Mouse (Mus musculus) limb, embryonic 12.5 days (tissue): ENCODE data around the gene Pdp2. TPM values are rescaled to one million over a fixed set of nuclear protein-coding genes. Genes with fewer than 3 reads are reported as not detected.

Source experiments
- ATAC-seq: fragments of 200-750 bp; cut with Nextera tagmentation; 2 replicates; pipeline ENCODE4 v1.8.0; 2017; ENCODE audit warnings: low read depth, moderate TSS enrichment; ENCODE audit not compliant: insufficient number of reproducible peaks, insufficient read depth, low FRiP score, low TSS enrichment
- H3K27ac ChIP-seq: fragments of 300-500 bp; sonication (generic); 2 replicates; pipeline ENCODE4 v1.5.1; 2016; ENCODE audit warnings: mild to moderate bottlenecking, moderate library complexity
- H3K27me3 ChIP-seq: fragments of 300-500 bp; sonication (generic); 2 replicates; pipeline ENCODE4 v1.6.1; 2016; ENCODE audit warnings: mild to moderate bottlenecking, moderate library complexity
- H3K36me3 ChIP-seq: fragments of 300-500 bp; sonication (generic); 2 replicates; pipeline ENCODE4 v1.6.1; 2016; ENCODE audit warnings: mild to moderate bottlenecking, moderate library complexity
- H3K4me1 ChIP-seq: fragments of 300-500 bp; sonication (generic); replicated peaks from 2 replicates; pipeline ENCODE4 v1.6.1; 2016
- H3K4me2 ChIP-seq: fragments of 300-500 bp; sonication (generic); 2 replicates; pipeline ENCODE4 v1.6.1; 2016; ENCODE audit warnings: mild to moderate bottlenecking, moderate library complexity
- H3K4me3 ChIP-seq: fragments of 300-500 bp; sonication (generic); replicated peaks from 2 replicates; pipeline ENCODE4 v1.5.1; 2016; ENCODE audit warnings: mild to moderate bottlenecking
- H3K9ac ChIP-seq: fragments of 300-500 bp; sonication (generic); replicated peaks from 2 replicates; pipeline ENCODE4 v1.6.1; 2016; ENCODE audit warnings: mild to moderate bottlenecking, moderate library complexity
- H3K9me3 ChIP-seq: fragments of 300-500 bp; sonication (generic); 2 replicates; pipeline ENCODE4 v1.6.1; 2016; ENCODE audit warnings: mild to moderate bottlenecking, moderate library complexity
- WGBS: fragments of 180-500 bp; shearing (Covaris S2); methylation state at CpG from one replicate; pipeline ENCODE4 v1.1.7; 2016; 5-methylcytosine and 5-hydroxymethylcytosine counted together
- polyA plus RNA-seq: library from polyadenylated mRNA; unstranded; fragments of >200 nt; fragmentation: Nextera tagmentation; extraction: Ambion mirVana; gene quantifications from 2 replicates; pipeline ENCODE4 v1.2.1, GENCODE M21; 2016

Gene Pdp2
- polyA plus RNA-seq, 1 experiment from 2014 or later = 14.7 TPM

DNA sequence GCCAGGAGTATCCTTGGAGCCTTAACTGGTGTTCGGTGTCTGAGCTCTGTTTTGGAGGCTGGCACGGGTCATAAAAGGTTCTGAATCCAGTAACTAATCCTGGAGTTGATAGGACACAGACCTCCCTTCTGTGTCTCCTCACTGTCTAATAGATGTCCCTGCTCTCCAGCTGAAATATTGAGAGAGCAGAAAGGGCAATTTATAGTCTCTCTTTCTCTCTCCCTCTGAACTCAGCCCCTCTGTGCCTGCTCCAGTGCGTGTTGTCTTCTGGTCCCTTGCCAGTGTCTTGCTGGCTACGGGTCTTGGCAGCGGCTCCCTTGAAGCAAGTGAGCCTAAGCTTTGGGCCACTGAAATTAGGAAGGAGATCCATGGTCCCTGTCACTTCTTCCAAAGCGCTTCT lies 6.4 kb downstream of the Pdp2 start:
- H3K27ac ChIP-seq = no peak overlapping the region
- no peak overlapping the region for H3K4me3 ChIP-seq
- peaks cover 8% of the 10 kb centered on the region for H3K27me3 ChIP-seq
- no peak overlapping the region for H3K4me2 ChIP-seq
- ATAC-seq = no peak
- peaks cover 9% of the 10 kb centered on the region for H3K4me1 ChIP-seq
- H3K9ac ChIP-seq = no peak overlapping the region
- peaks cover 39% of the 10 kb centered on the region for H3K36me3 ChIP-seq
- 63% methylated on average over 6 of the region's 6 CpGs for WGBS
- no peaks in the 10 kb centered on the region for H3K9me3 ChIP-seq

DNA sequence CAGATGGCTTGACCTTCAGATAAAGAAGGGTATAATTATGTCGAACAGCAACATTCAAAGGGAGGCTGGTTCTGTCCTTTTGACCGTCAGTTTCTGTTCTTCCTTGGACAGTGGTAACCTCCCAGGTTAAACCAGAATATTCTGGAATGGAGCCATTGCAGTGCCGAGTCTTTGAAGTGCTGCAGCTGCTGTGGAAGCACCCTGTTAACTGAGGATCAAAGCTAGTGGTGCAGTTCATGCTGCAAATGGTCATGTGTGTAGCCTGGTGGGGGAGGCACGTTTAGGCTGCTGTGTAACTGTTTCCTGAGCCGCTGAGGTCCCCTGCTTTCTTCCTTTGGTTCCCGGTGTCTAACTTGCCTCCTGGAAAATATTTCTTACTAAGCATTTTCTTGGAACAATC lies 7.2 kb downstream of the Pdp2 start:
- Histone ChIP-seq H3K9me3 (no peaks in the 10 kb centered on the region), H3K27me3 (peaks cover 8% of the 10 kb centered on the region), H3K4me1 (peaks cover 10% of the 10 kb centered on the region), H3K36me3 (peaks cover 39% of the 10 kb centered on the region), H3K27ac (no peak overlapping the region), H3K4me2 (no peak overlapping the region), H3K4me3 (no peak overlapping the region), H3K9ac (no peak overlapping the region)
- WGBS = 39% methylated on average over 6 of the region's 6 CpGs
- ATAC-seq = no peak

GRCm38 (mm10) chr8:104601386-104601785 lies 10.1 kb downstream of the Pdp2 start:
- Histone ChIP-seq H3K4me3 (0 out of 2 replicates have a peak overlapping the region, but pooled peaks have one; percentile 32), H3K4me2 (peak overlapping the region; percentile 51), H3K9me3 (no peaks in the 10 kb centered on the region), H3K27ac (no peak overlapping the region), H3K4me1 (peaks cover 16% of the 10 kb centered on the region), H3K9ac (no peak overlapping the region; the same call in 1 of the 2 replicates), H3K36me3 (peaks cover 10% of the 10 kb centered on the region), H3K27me3 (peaks cover 8% of the 10 kb centered on the region)
- ATAC-seq = no peak
- WGBS = 32% methylated on average over 7 of the region's 7 CpGs

- Histone ChIP-seq H3K4me2 (peak overlapping the region; percentile 51), H3K9me3 (no peaks in the 10 kb centered on the region), H3K27me3 (peaks cover 8% of the 10 kb centered on the region), H3K36me3 (peaks cover 4% of the 10 kb centered on the region; the same call in 1 of the 2 replicates), H3K4me3 (peak overlapping the region; percentile 32), H3K27ac (no peak overlapping the region), H3K9ac (peak overlapping the region; percentile 34; the same call in 1 of the 2 replicates), H3K4me1 (peaks cover 21% of the 10 kb centered on the region)
- ATAC-seq = peak; percentile 14; the same call in 1 of the 2 replicates
- under 1% methylated on average over 12 of the region's 12 CpGs for whole genome bisulfite sequencing
These were observed 10.7 kb downstream of the Pdp2 start for GRCm38 (mm10) chr8:104601941-104602371.

- Histone ChIP-seq H3K4me3 (peak overlapping the region; percentile 32), H3K27ac (no peak overlapping the region), H3K36me3 (no peaks in the 10 kb centered on the region), H3K27me3 (peaks cover 8% of the 10 kb centered on the region), H3K4me1 (peaks cover 21% of the 10 kb centered on the region), H3K4me2 (peak overlapping the region; percentile 51), H3K9ac (no peak overlapping the region), H3K9me3 (no peaks in the 10 kb centered on the region)
- ATAC-seq = peak; percentile 79
- 18% methylated on average over 21 of the region's 21 CpGs for WGBS
These were observed 11.4 kb downstream of the Pdp2 start for GRCm38 (mm10) chr8:104602468-104603244.

GRCm38 (mm10) chr8:104603245-104603593 lies 12.0 kb downstream of the Pdp2 start:
- Histone ChIP-seq H3K9ac (no peak overlapping the region), H3K4me2 (peak overlapping the region; percentile 51; the same call in 1 of the 2 replicates), H3K4me3 (no peak overlapping the region), H3K27ac (no peak overlapping the region), H3K36me3 (no peaks in the 10 kb centered on the region), H3K9me3 (no peaks in the 10 kb centered on the region), H3K4me1 (peaks cover 21% of the 10 kb centered on the region), H3K27me3 (peaks cover 8% of the 10 kb centered on the region)
- 61% methylated on average over 4 of the region's 4 CpGs for WGBS
- no peak for ATAC-seq

DNA sequence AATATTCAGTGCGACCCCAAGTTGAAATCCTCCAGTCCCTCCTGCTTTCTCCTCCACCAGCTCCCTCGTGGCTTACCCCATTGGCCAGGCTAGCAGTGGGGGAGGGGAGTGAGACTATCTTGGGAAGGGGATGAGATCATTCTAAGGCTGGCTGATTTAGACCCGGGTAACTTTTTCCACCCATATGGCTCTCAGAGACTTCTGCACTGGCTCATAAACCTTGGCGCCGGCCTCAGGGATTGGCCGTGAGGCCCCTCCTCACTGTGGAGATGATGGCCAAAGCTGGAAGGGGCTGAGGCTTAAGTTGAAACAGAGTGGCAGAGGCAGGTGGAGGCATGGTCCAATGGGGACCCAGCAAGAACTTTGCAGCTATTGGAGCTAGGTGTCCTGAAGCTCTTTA lies 15.1 kb downstream of the Pdp2 start:
- Histone ChIP-seq H3K9ac (no peak overlapping the region), H3K4me2 (peak overlapping the region; percentile 0; the same call in 1 of the 2 replicates), H3K36me3 (no peaks in the 10 kb centered on the region), H3K27me3 (peaks cover 6% of the 10 kb centered on the region), H3K27ac (no peak overlapping the region), H3K4me1 (peaks cover 21% of the 10 kb centered on the region), H3K9me3 (no peaks in the 10 kb centered on the region), H3K4me3 (no peak overlapping the region)
- 31% methylated on average over 6 of the region's 6 CpGs for WGBS
- ATAC-seq = peak; percentile 45; the same call in 1 of the 2 replicates

GRCm38 (mm10) chr8:104607944-104608343 lies 16.7 kb downstream of the Pdp2 start:
- 67% methylated on average over 2 of the region's 2 CpGs for WGBS
- no peaks in the 10 kb centered on the region for H3K36me3 ChIP-seq
- no peaks in the 10 kb centered on the region for H3K27me3 ChIP-seq

GRCm38 (mm10) chr8:104609222-104609621 lies 18.0 kb downstream of the Pdp2 start:
- H3K36me3 ChIP-seq = no peaks in the 10 kb centered on the region
- no peak overlapping the region for H3K9ac ChIP-seq
- H3K27me3 ChIP-seq = no peaks in the 10 kb centered on the region
- H3K27ac ChIP-seq = no peak overlapping the region
- no peaks in the 10 kb centered on the region for H3K9me3 ChIP-seq
- WGBS = 70% methylated on average over 8 of the region's 8 CpGs
- peaks cover 11% of the 10 kb centered on the region; the same call in 1 of the 2 replicates for H3K4me1 ChIP-seq
- ATAC-seq = no peak
- no peak overlapping the region for H3K4me2 ChIP-seq
- no peak overlapping the region for H3K4me3 ChIP-seq

More at GRCm38 (mm10) chr8:104607944-104608343, 16.7 kb downstream of the Pdp2 start:
- no peak overlapping the region for H3K27ac ChIP-seq
- no peak overlapping the region for H3K9ac ChIP-seq
- H3K4me3 ChIP-seq = no peak overlapping the region
- no peaks in the 10 kb centered on the region for H3K9me3 ChIP-seq
- ATAC-seq = no peak
- no peak overlapping the region for H3K4me2 ChIP-seq
- H3K4me1 ChIP-seq = peaks cover 12% of the 10 kb centered on the region; the same call in 1 of the 2 replicates

DNA sequence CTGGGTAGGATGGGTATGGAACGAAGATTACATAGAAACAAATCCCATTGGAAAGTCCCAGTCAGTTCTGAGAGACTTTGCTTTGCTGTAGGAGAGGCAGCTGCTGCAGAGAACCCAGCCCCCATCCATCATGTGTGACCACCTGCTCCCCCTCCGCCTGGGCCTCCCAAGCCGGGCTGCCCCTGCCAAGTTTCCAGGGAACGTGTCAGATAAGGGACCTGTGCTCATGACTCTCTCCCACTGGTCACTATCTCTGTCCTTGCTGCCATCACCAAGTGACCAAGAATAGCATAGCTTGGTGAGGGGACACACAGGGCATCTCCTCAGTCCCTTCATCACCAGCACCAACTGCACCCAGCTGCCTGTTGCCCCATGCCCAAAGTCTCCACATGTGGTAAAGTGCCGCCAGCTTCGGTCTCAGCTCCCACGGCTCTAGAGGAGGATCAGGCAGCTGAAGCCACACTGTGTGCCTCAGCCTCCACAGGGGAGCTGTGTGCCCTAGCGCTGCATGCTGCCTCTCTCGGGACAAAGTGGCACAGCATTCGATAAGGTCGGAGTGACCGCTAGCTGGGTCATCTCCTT lies 19.0 kb downstream of the Pdp2 start:
- Histone ChIP-seq H3K27me3 (no peaks in the 10 kb centered on the region), H3K9ac (no peak overlapping the region), H3K36me3 (no peaks in the 10 kb centered on the region), H3K27ac (no peak overlapping the region), H3K4me2 (no peak overlapping the region), H3K4me3 (no peak overlapping the region), H3K9me3 (no peaks in the 10 kb centered on the region), H3K4me1 (peaks cover 11% of the 10 kb centered on the region; the same call in 1 of the 2 replicates)
- ATAC-seq = no peak
- WGBS = 75% methylated on average over 12 of the region's 12 CpGs

- WGBS = 69% methylated on average over 4 of the region's 4 CpGs
- H3K4me1 ChIP-seq = peaks cover 3% of the 10 kb centered on the region; the same call in 1 of the 2 replicates
These were observed 20.4 kb downstream of the Pdp2 start for GRCm38 (mm10) chr8:104611613-104612012.

More at GRCm38 (mm10) chr8:104611613-104612012, 20.4 kb downstream of the Pdp2 start:
- Histone ChIP-seq H3K27ac (no peak overlapping the region), H3K4me3 (no peak overlapping the region), H3K9me3 (no peaks in the 10 kb centered on the region), H3K9ac (no peak overlapping the region), H3K4me2 (no peak overlapping the region), H3K27me3 (no peaks in the 10 kb centered on the region), H3K36me3 (no peaks in the 10 kb centered on the region)
- no peak for ATAC-seq
